Mouse (Mus musculus) cerebellum, adult 2 months (tissue): Measurements from ENCODE around the gene Unc80.

Experiments
- CTCF ChIP-seq: fragments of 200-500 bp; IDR thresholded peaks from 2 replicates; pipeline ENCODE4 v1.5.1; 2011; ENCODE audit warnings: low read depth, mild to moderate bottlenecking, control low read depth, low read length, moderate library complexity, borderline replicate concordance; ENCODE audit not compliant: insufficient read depth
- POLR2A ChIP-seq: fragments of 200-500 bp; IDR thresholded peaks from 2 replicates; pipeline ENCODE4 v1.6.1; 2011; ENCODE audit warnings: low read length, control low read depth, borderline replicate concordance; ENCODE audit not compliant: insufficient read depth

- TF ChIP-seq POLR2A (no peak), CTCF (no peak)
Observed at GRCm38 (mm10) chr1:66438069-66438468, 30.1 kb upstream of the Unc80 start.
